Mouse (Mus musculus): ENCODE data around the gene Tusc2.

GRCm38 (mm10) chr9:107514303-107514955 is 48.6 kb upstream of the Tusc2 start:
- TF ChIP-seq CTCF (conservative IDR thresholded peaks at IDR 0.05; ENCODE audit: insufficient read depth, insufficient read length, low read depth, low read length) (peak; percentile 99), POLR2A (IDR thresholded peaks at IDR 0.05; ENCODE audit: low read depth, low read length) (no peak)

Data from kidney, adult 2 months (tissue).